Mouse (Mus musculus): ENCODE results near the gene Lefty2.

- TF ChIP-seq CTCF (IDR thresholded peaks at IDR 0.05; ENCODE audit: low read depth, low read length) (no peak), POLR2A (IDR thresholded peaks at IDR 0.05; ENCODE audit: insufficient read depth, low read length) (no peak)
Measured at GRCm38 (mm10) chr1:180903666-180904038, 10.7 kb downstream of the Lefty2 start.

All from ES-Bruce4 (cell line).